Mouse (Mus musculus): ENCODE results near the gene Rfpl4. TPM values are rescaled to one million over a fixed set of nuclear protein-coding genes. Genes with fewer than 3 reads are reported as not detected.
"Not testable (repeated sequence)": the region's sequence is repeated elsewhere in the genome, so short reads cannot be mapped to it uniquely, and the experiment has no call there.

Gene Rfpl4
- not detected in 2 replicates for polyA plus RNA-seq (2015; fragmentation: Nextera tagmentation; extraction: Ambion mirVana)

DNA sequence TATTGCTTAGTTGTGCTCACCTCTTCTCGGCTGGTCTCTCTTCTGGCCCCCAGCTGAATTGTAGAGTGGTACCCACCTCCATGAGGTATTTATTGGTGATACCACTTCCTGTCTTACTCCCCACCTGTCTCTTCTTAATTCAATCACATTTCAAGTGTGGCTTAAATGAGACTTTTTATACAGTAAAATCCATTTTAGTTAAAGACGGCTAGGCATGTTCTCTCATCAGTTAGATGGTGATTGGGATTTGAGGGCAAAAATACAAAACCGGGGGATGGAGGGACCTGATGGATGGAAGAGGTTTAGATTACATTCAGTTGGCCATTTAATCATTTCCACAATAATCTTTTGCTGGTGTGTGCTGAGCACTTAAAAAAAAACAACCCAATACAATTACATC, at the start of gene Rfpl4:
Rfpl4 (minus strand) TSS at position 101 of the 400 bp plus-strand sequence.
- Histone ChIP-seq H3K36me3 (no peaks in the 10 kb centered on the region), H3K4me3 (replicated peaks) (no peak within 1 kb of the TSS), H3K4me1 (replicated peaks) (no peaks in the 10 kb centered on the region), H3K4me2 (replicated peaks) (no peak within 1 kb of the TSS), H3K27ac (no peak within 1 kb of the TSS), H3K27me3 (replicated peaks) (no peaks in the 10 kb centered on the region), H3K9ac (no peak within 1 kb of the TSS), H3K9me3 (no peaks in the 10 kb centered on the region)
- no peak for ATAC-seq
- WGBS = 85% methylated on average over 3 of the region's 3 CpGs

DNA sequence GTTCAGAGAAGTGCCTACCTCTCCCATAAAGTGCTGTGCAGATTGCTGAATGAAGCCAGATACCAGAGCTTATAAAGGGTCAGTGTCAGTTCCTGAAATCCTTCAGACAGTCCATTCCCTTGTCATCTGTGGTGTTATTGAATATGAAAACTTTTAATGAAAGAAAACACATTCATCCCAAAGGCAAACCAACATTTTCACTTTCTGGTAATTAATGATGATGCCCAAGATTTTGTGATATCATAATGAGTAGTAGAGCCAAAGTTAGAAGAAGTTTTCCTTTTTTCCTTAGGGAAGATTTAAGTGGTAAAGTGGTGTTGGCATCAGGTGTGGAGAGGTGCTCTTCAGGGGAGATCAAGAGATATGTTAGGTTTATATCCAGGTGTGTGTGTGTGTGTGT, 32.8 kb upstream of the Rfpl4 start, which contains the start of gene Vmn1r55:
Vmn1r55 (minus strand) TSS at position 101 of the 400 bp plus-strand sequence.
- H3K36me3 ChIP-seq; H3K9ac ChIP-seq; ATAC-seq; H3K4me1 ChIP-seq (replicated peaks); H3K9me3 ChIP-seq; H3K27me3 ChIP-seq (replicated peaks); H3K4me2 ChIP-seq (replicated peaks); H3K27ac ChIP-seq; H3K4me3 ChIP-seq (replicated peaks): not testable (repeated sequence)

DNA sequence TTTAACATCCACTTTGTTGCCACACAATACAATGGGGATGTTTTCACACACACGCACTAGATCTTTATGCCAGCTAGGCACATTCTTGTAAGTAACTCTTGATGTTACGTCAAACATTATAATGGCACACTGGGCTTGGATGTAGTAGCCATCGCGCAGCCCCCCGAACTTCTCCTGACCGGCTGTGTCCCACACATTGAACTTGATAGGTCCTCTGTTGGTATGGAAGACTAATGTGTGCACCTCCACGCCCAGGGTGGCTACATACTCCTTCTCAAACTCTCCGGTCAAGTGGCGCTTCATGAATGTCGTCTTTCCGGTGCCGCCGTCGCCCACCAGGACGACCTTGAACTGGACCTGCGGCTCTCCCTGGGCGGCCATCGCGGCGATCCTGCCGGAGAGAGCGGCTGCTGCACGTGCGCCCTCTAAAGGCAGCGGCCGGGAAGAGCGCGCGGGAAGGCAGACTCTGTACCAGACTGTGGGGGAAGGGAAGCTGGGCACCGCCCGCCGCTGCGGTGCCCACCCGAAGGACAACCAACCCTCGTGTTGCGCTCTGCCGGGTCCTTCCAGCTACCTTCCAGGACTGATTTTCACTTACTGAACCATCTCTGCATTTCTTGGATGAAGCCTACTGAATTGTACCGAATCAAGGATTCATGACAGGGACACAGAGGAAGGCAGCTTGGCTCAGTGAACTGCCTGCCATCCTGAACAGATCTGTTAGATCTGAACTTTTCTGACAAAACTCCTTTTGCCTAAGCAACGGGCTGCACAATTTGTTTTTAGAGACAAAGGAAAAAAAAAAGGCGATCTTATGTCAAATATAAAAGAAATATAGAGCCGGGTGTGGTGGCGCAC, 9.0 kb upstream of the Rfpl4 start, which contains the start of gene Rasl2-9:
Rasl2-9 (minus strand) TSS at position 402 of the 858 bp plus-strand sequence.
- no peaks in the 10 kb centered on the region for H3K27me3 ChIP-seq (replicated peaks)
- WGBS = 18% methylated on average over 42 of the region's 42 CpGs
- peak within 1 kb of the TSS; percentile 83 for H3K4me2 ChIP-seq (replicated peaks)
- H3K36me3 ChIP-seq = no peaks in the 10 kb centered on the region
- 0 out of 2 replicates have a peak within 1 kb of the TSS, but pooled peaks have one; percentile 32 for H3K9ac ChIP-seq
- H3K4me3 ChIP-seq (replicated peaks) = peak within 1 kb of the TSS; percentile 34
- peak; percentile 96 for ATAC-seq
- H3K27ac ChIP-seq = no peak within 1 kb of the TSS
- no peaks in the 10 kb centered on the region for H3K9me3 ChIP-seq
- H3K4me1 ChIP-seq (replicated peaks) = no peaks in the 10 kb centered on the region

DNA sequence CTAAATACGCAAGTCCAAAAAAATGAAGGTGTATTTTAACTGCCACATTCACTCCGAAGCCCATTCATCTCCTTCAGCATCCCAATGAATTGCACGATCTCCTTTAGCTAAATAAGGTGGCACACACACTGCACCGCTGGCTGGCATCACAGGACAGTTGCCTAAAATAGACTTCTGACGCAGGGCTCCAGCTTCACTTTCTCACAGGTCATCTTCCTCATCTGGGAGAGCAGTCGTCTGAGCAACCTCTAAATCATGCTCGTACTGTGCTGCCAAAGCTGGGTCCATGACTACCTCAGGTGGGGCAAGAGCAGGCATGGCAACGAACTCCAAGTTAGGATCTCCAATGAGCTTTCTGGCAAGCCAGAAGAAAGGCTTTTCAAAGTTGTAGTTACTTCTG, 8.3 kb upstream of the Rfpl4 start:
- no peaks in the 10 kb centered on the region for H3K36me3 ChIP-seq
- H3K4me1 ChIP-seq (replicated peaks) = no peaks in the 10 kb centered on the region
- no peak overlapping the region for H3K27ac ChIP-seq
- H3K4me2 ChIP-seq (replicated peaks) = 0 out of 2 replicates have a peak overlapping the region, but pooled peaks have one; percentile 83
- no peaks in the 10 kb centered on the region for H3K9me3 ChIP-seq
- H3K9ac ChIP-seq = no peak overlapping the region
- H3K27me3 ChIP-seq (replicated peaks) = no peaks in the 10 kb centered on the region
- H3K4me3 ChIP-seq (replicated peaks) = peak overlapping the region; percentile 34; the same call in 1 of the 2 replicates
- 83% methylated on average over 8 of the region's 8 CpGs for WGBS
- ATAC-seq = no peak

DNA sequence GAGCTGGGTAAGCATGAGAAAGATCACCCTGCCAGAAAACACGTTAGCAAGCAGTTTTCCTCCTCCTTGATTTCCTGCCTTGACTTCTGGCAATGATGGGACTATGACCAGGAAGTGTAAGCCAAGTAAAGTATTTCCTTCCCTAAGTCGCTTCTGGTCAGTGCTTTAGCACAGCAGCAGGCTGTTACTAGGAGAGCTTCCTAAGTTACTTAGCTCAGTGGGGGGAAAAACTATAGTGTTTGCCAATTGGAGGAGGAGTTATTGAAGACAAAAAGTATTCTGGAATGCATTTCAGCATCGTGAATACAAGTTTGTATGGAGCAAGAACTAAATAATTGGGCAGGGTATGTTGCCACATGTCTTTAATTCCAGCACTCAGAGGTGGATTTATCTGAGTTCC, 4.0 kb downstream of the Rfpl4 start:
- no peaks in the 10 kb centered on the region for H3K27me3 ChIP-seq (replicated peaks)
- no peak overlapping the region for H3K27ac ChIP-seq
- H3K9me3 ChIP-seq = no peaks in the 10 kb centered on the region
- ATAC-seq = no peak
- 52% methylated on average over 3 of the region's 3 CpGs for WGBS
- no peak overlapping the region for H3K4me2 ChIP-seq (replicated peaks)
- no peak overlapping the region for H3K9ac ChIP-seq
- H3K4me3 ChIP-seq (replicated peaks) = no peak overlapping the region
- H3K4me1 ChIP-seq (replicated peaks) = no peaks in the 10 kb centered on the region
- H3K36me3 ChIP-seq = no peaks in the 10 kb centered on the region

DNA sequence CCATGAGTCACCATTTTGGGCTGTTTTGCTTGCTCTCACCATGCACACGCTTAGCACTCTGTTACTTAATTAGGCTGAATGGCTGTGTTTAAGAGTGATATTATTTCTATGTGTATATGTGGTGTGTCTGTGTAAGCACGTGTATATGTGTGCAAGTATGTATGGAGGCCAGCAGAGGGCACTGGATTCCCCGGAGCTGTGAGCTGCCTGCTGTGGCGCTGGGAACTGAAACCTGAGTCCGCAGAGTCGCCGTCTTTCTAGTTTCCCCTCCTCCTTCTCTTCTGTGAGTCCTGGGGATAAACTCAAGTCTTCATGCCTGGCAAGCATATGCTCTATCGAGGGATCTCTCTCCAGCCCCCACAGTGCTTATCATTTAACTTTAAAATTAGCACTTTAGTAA, 7.4 kb downstream of the Rfpl4 start:
- H3K27ac ChIP-seq = no peak overlapping the region
- no peak overlapping the region for H3K4me2 ChIP-seq (replicated peaks)
- no peak overlapping the region for H3K4me3 ChIP-seq (replicated peaks)
- no peaks in the 10 kb centered on the region for H3K36me3 ChIP-seq
- WGBS = 78% methylated on average over 8 of the region's 8 CpGs
- no peaks in the 10 kb centered on the region for H3K4me1 ChIP-seq (replicated peaks)
- H3K9ac ChIP-seq = no peak overlapping the region
- no peaks in the 10 kb centered on the region for H3K9me3 ChIP-seq
- H3K27me3 ChIP-seq (replicated peaks) = no peaks in the 10 kb centered on the region
- no peak for ATAC-seq

DNA sequence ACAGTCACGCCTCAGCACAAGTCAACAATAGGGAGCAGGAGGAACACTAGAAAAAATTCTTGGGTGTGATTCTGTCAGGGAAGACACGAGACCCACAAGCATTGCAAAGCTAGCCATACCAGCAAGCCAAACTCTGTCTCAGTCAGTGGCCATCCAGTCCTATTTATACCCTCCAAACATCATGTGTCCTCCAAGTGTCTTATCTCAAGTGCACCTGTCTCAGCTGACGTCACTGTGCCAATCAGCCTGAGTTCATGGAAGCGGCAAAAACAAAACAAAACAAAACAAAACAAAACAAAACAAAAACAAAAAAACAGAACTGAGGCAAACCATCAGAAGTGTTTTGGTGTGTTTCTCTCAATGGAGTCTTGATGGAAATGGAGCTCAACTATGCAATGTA, 8.5 kb downstream of the Rfpl4 start:
- Histone ChIP-seq H3K4me2 (replicated peaks) (no peak overlapping the region), H3K4me3 (replicated peaks) (no peak overlapping the region), H3K27ac (no peak overlapping the region), H3K4me1 (replicated peaks) (no peaks in the 10 kb centered on the region), H3K9me3 (no peaks in the 10 kb centered on the region), H3K9ac (no peak overlapping the region), H3K36me3 (no peaks in the 10 kb centered on the region), H3K27me3 (replicated peaks) (no peaks in the 10 kb centered on the region)
- no peak for ATAC-seq
- WGBS = 74% methylated on average over 4 of the region's 4 CpGs

DNA sequence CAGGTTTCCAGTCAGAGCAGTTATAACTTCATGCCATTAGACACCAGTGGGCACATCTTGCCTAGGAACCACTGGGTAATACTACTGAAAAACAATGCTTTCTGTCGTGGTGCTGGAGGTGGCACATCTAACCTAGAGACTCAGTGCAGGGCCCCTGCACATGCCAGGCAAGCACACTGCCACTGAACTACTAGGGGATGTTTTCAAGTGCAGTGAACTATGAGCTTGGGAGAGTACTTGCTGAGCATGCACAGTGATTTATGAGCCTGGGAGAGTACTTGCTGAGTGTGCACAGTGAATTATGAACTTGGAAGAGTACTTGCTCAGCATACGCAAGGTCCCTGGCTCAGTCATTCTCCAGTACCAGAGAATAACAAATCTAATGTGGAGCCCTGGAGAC, 14.2 kb downstream of the Rfpl4 start:
- H3K4me1 ChIP-seq (replicated peaks) = no peaks in the 10 kb centered on the region
- no peaks in the 10 kb centered on the region for H3K9me3 ChIP-seq
- no peaks in the 10 kb centered on the region for H3K27me3 ChIP-seq (replicated peaks)
- ATAC-seq = no peak
- no peak overlapping the region for H3K9ac ChIP-seq
- no peak overlapping the region for H3K27ac ChIP-seq
- no peak overlapping the region for H3K4me2 ChIP-seq (replicated peaks)
- WGBS = 93% methylated on average over 2 of the region's 2 CpGs
- H3K4me3 ChIP-seq (replicated peaks) = no peak overlapping the region
- H3K36me3 ChIP-seq = peaks cover 13% of the 10 kb centered on the region; the same call in 1 of the 2 replicates

DNA sequence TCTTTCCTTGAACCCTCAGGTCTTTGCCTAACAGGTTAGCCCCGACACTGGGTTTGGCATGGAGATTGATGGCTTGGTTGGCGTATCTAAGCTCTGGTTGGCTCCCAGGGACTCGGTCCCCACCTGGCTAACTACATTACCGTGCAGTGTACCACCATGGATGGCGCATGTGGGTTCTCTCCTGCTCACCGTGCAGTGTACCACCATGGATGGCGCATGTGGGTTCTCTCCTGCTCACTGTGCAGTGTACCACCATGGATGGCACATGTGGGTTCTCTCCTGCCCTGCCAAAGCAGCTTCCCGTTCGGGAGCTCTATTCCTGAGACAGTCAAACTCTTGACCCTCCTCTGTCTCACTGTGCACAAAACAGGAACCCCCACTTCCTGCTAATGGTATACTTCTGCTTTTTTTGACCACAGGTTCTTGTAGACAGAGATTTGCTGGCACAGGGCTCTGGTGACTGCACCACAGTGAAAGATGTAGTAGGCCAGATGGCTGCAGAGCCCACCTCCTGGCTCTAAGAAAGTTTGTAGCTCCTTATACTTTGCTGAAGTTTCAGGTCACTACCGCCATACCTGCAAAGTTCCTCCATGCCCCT, 15.6 kb downstream of the Rfpl4 start:
- H3K36me3 ChIP-seq = peaks cover 19% of the 10 kb centered on the region
- 83% methylated on average over 10 of the region's 10 CpGs for WGBS
- H3K4me3 ChIP-seq (replicated peaks) = no peak overlapping the region
- ATAC-seq = no peak
- no peaks in the 10 kb centered on the region for H3K27me3 ChIP-seq (replicated peaks)
- H3K27ac ChIP-seq = no peak overlapping the region
- H3K4me2 ChIP-seq (replicated peaks) = no peak overlapping the region
- no peaks in the 10 kb centered on the region for H3K4me1 ChIP-seq (replicated peaks)
- H3K9me3 ChIP-seq = no peaks in the 10 kb centered on the region
- H3K9ac ChIP-seq = no peak overlapping the region

DNA sequence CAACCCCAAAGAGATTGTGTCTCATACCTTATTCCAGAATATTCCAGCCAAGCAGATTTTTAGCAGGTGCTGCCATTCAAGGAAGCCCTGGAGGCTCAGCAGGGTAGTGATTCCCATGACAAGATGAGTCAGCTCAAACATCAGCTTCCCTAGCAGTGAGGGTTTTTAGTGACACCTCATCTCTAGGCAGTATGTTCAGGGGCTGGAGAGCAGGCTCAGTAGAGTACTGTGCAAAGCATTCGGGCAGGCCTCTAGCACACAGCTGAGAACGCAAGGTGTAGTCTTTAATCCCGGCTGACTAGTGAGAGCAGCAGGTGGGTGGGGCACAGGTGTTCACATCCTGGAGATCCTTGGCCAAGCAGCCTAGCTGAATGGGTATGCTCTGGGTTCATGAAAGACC, 17.0 kb downstream of the Rfpl4 start:
- Histone ChIP-seq H3K36me3 (peaks cover 28% of the 10 kb centered on the region), H3K27me3 (replicated peaks) (no peaks in the 10 kb centered on the region), H3K4me2 (replicated peaks) (no peak overlapping the region), H3K4me3 (replicated peaks) (no peak overlapping the region), H3K27ac (no peak overlapping the region), H3K4me1 (replicated peaks) (no peaks in the 10 kb centered on the region), H3K9me3 (no peaks in the 10 kb centered on the region), H3K9ac (no peak overlapping the region)
- WGBS = 79% methylated on average over 3 of the region's 3 CpGs
- ATAC-seq = no peak

DNA sequence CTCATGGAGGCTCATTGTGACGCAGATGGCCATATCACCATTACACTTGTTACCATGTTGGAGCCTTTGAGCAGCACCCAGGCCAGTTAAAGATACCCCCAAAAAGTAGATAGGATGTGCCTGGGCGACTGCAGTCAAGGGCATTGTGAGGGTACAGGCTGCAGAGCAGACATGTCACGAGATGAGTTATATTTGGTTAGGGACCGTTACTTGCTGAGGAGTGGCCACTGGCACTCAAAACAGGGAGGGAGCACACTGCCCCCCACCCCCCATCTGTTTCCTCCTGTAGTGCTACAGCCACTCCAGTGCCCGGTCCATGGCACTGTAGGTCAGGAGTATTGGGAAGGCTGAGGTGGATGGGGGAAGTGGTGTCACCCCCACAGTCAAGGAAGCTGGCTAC, 18.0 kb downstream of the Rfpl4 start:
- 89% methylated on average over 5 of the region's 5 CpGs for WGBS
- H3K27me3 ChIP-seq (replicated peaks) = no peaks in the 10 kb centered on the region
- no peak overlapping the region for H3K9ac ChIP-seq
- no peak overlapping the region for H3K27ac ChIP-seq
- H3K9me3 ChIP-seq = no peaks in the 10 kb centered on the region
- H3K4me2 ChIP-seq (replicated peaks) = no peak overlapping the region
- H3K4me3 ChIP-seq (replicated peaks) = no peak overlapping the region
- no peaks in the 10 kb centered on the region for H3K4me1 ChIP-seq (replicated peaks)
- ATAC-seq = no peak
- H3K36me3 ChIP-seq = peaks cover 35% of the 10 kb centered on the region

DNA sequence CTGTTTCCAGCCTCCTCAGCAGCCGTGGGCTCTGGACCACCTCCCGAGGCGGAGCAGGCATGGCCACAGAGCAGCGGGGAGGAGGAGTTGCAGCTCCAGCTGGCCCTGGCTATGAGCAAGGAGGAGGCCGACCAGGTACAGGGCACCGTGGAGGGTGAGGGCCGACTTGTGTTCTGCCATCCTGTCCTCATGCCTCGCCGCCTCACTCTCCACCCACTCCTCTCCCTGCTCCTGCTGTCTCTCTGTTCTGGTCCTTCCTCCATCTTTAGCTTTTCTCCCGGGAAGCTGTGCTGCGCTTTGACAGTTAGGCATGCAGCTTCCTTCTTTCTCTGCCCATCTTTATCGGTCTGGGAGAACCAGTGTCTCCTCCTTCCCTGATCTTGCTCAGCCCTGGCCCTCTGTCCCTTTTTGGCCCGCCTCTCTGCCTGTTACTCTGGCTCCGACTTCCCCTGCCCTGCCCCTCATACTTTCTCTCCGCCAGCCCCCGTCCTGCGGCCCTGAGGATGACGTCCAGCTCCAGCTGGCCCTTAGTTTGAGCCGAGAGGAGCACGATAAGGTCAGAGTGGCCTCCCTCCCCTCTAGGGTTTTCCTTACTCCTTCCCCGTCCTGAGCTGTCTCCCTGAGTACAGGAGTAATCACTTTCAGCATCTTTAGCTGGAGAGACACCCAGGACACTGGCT, 23.8 kb downstream of the Rfpl4 start:
- peaks cover 53% of the 10 kb centered on the region for H3K36me3 ChIP-seq
- H3K4me2 ChIP-seq (replicated peaks) = no peak overlapping the region
- no peaks in the 10 kb centered on the region for H3K9me3 ChIP-seq
- no peak overlapping the region for H3K4me3 ChIP-seq (replicated peaks)
- no peak overlapping the region for H3K27ac ChIP-seq
- WGBS = 82% methylated on average over 21 of the region's 21 CpGs
- no peak overlapping the region for H3K9ac ChIP-seq
- ATAC-seq = no peak
- H3K27me3 ChIP-seq (replicated peaks) = no peaks in the 10 kb centered on the region
- 0 out of 2 replicates have a peak, but pooled peaks cover 3% of the 10 kb centered on the region for H3K4me1 ChIP-seq (replicated peaks)
